Mouse (Mus musculus): ENCODE results near the gene Gm20388.

The Gm20388 gene

DNA sequence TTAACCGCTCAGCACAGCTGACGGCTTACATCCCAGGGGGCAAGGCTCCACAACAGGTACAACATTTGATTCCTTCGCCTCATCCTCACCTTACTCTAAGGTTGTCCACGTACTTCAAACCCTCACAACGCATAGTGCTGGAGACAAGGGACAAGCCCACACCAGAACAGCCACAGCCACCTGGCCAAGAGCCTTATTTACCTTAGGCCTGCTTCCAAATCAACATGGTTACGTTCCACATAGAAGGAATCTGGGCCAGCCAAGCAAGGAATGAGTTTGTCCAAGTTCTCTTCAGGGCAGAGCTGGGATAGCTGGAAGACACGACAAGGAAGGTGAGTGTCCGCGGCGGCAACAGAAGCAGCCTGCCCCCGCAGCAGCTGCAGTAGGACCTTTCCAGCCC is 1699.3 kb downstream of the Gm20388 start:
- DNase-seq (ENCODE audit: low read depth, low spot score): no peak

DNA sequence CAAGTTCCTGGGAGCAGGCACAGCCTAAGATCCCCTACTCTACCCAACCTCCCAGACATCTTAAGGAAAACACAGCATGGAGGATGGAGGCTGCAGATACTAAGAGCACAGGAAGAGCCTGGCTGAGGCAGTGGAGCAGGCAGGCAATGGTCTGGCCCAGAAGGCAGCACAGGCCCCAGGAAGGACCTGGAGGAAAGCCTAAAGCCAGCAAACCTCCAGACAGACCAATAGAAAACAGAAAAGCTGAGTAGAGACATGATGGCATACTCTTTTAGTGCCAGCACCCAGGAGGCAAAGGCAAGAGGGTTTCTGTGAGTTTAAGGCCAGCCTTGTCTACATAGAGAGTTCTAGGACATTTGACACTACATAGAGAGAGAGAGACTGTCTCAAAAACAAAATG is 1702.8 kb downstream of the Gm20388 start:
- no peak for DNase-seq (ENCODE audit: low read depth, low spot score)

DNA sequence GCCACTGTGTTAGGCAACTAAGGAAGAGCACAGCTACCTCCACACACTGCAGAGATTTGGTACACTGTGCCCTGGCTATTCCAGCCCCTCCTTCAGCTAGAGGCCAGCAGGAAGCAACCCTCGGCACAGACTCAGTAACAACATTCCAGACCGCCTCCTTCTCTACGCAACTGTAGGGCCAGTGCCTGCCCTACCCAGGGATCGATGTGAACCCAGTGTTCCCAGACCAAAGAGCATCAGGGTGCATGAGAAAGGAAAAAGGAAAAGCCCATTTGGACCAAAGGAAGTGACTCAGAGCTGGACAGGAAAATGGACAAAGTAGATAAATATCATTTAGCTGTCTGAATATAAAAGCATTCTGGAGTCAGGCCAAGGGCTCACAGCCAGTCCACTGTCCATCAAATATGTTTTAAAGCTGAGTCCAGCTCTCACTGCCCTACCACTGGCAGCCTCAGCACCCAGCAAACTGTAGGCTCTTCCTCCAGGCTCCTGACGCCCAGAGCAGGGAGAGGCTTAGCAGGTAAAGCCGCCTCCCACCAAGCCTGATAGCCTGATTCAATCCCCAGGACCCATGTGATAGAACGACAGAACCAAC is 1708.9 kb downstream of the Gm20388 start:
- no peak for DNase-seq (ENCODE audit: low read depth, low spot score)

DNA sequence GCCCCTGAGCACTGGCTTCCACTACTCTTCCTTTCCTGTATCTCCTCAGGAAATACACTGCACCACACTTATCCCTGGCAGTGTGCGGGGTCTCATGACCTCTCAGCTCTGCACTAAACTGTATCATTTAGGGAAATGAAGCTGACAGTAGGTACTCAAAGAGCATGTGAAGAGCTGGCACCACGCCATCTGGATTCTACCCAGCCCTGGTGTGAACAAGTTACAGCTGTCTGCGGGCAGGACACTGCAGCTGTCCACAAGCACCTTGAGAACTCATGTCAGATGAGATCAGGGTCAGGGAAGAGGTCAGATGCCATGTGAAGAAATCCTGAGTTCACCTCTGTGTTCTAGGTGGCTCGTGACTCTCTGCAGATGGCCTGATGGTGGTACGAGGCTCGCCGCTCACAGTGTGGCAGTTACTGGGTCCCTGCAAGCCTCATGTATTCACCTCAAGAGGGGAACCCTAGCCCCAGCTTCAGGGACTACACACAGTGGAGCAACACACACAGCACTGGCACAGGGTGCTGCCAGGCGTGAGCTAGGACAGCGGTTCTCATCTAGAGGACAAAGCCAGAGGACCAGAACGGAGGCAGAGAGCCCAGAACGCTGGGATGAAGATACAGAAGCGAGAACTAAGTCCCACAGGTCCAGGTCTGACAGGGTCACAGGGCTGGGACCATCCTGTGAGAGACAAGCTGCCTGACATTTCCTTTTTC is 1710.3 kb downstream of the Gm20388 start:
- DNase-seq (ENCODE audit: low read depth, low spot score): no peak

DNA sequence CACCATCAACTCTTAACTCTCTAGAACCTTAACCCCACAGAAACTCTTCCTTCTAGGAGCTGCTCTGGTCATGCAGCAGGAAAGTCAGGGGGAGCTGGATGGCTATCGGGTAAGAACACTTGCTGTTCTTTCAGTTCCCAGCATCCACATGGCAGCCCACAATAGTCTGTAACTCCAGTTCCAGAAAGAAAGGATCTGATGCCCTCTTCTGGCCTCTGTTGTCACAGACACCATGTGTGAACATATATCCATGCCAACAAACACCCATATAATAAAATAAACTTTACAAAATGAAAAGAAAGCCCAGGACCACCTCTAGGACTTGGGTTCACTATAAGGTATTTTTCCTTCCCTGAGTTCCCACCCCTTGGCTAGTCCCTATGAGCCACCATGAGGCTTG is 1711.2 kb downstream of the Gm20388 start:
- DNase-seq (ENCODE audit: low read depth, low spot score): no peak

DNA sequence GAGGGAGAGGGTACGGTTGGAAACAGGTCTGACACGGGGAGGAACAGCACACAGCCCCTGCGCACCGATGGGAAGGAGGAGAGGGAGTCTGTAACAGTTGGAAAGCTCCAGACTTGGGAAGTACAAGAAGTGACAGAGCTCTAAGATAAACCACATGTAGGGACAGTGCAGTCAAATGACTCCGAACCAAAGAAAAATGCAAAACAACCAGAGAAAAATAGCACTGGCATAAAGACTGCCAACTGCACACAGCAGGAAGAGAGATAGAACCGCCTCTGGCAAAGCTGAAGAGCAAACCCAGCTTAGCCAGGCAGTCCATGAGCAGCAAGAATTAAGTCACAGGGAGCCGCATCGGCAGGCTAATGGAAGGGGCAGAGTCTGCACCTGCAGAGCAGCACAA is 1712.4 kb downstream of the Gm20388 start:
- DNase-seq (ENCODE audit: low read depth, low spot score): no peak

DNA sequence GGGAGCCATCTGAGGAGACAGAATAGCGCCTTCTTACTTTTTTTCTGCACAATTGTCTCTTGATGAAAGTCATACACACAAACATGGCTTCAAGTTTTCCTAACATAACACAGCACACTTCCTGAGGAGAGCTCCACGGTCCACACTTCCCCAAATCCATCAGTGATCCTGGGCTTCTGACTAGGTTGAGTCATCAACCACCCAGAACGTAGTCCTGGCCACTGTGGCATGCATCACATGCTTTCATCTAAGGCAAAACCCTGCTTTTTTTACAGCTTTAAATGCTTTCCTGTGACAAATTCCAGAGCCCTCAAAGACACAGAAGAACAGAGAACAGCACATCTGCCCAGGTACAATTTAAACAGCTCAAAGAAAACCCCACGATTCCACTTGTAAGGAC is 1718.0 kb downstream of the Gm20388 start:
- DNase-seq (ENCODE audit: low read depth, low spot score): no peak

DNA sequence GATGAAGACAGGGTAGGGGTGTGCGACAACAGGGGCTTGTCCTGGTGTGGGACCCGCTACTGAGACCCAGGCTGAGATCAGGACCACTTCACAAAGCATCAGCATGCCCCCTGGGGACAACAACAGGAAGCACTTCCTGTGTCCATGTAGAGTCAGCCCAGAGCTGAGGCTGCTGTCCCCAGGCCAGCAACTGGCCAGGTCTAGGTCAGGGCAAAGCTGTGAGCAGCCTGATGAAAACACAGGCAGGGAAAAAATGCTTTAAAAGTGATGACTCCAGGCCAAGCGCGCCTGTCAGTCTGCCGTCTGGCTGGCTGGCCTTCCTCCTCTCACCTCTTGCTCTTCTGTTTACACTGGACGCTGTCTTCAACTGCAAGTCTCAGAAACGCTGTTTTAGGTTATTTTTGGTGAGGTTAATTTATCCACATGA is 1721.0 kb downstream of the Gm20388 start:
- no peak for DNase-seq (ENCODE audit: low read depth, low spot score)

DNA sequence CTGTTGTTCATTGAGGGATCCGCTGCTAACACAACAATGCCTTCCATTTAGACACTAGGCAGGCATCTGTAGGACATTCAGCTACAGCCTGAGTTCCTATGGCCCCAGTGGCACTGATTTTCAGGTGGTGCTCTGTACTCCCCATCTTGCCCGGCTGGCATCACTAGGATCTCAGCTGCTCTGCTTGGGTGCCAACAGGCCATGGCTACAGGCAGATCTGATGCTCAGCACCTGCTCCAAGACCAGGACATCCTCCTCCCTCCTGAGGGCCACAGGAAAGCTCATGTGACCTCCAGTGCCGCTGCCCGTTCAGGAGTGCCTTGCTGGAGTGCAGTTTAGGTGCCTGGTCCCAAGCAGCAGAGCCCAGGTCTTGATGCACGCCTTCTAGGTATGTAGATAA is 1721.8 kb downstream of the Gm20388 start:
- no peak for DNase-seq (ENCODE audit: low read depth, low spot score)

DNA sequence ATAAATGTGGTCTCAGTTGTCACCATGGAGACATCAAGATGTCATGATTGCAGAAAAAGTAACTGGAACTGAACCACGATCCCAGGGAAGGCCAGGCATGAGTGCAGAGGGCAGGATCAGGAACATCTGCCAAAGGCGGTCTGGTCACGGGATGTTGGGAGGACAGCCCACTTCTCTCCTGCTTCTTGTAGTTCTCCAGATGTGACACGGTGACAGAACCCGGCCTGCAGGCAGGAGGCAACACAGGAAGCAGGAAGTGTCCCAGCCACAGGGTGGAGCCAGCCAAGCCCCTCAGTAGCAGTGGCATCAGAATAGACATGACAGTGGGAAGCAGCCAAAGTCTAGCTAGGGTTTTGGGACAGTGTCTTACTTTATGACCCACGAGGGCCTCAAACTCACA is 1724.9 kb downstream of the Gm20388 start:
- DNase-seq (ENCODE audit: low read depth, low spot score): peak; percentile 11

DNA sequence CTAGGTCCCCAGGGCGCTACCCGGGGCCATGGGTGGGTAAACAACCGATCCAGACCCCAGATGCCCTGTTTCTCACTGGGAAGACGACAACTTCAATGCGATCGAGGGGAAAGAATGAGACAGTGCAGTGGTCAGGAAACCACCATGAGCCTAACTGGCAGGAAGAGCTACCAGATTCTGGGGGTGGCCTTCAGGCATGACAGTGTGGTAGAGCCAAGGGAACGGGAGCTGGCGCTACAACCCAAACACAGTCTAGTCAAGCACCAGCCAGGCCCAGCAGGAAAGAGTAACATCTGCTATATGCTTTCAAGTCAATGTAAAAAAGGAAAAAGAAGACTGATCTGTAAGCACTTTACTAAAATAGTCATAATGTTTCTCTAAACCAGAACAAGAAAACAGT is 1725.5 kb downstream of the Gm20388 start:
- no peak for DNase-seq (ENCODE audit: low read depth, low spot score)

DNA sequence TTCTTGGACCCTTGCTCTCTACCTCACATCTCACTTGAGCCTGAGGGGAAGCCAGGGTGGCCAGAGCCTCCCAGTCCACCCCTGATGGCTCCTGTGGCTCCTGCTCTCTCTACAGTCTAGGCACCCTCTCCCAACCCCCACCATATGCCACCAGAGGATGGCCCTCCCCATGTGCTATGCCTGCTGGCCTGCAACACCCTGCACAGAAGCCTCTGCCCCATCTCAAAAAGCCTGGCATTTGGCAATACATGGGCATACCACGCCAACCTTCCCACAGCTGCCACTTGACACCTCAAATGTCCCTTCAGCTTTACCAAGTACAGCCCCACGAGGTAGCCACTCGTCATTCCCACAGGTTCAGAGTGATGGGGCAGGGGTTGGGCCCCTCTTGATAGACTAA is 1732.2 kb downstream of the Gm20388 start:
- no peak for DNase-seq (ENCODE audit: low read depth, low spot score)

DNA sequence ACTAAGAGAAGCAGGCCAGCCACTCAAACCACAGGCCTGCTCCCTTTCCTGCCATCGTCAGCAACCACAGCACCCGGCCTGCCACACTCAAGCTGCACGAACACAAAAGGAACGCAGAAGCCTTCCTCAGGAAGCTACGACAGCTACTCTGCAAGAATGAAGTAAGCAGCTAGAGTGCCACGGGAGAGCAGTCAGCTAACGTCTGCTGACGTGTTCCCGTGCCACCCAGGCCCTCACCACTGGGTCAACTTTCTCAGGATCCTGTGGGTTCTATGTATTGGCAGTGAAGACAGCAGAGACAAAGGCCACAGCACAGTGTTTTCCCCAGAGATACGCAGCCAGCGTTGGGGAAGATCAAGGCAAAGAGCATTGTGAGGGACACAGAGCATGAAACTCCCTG is 1732.7 kb downstream of the Gm20388 start:
- DNase-seq (ENCODE audit: low read depth, low spot score): peak; percentile 36

DNA sequence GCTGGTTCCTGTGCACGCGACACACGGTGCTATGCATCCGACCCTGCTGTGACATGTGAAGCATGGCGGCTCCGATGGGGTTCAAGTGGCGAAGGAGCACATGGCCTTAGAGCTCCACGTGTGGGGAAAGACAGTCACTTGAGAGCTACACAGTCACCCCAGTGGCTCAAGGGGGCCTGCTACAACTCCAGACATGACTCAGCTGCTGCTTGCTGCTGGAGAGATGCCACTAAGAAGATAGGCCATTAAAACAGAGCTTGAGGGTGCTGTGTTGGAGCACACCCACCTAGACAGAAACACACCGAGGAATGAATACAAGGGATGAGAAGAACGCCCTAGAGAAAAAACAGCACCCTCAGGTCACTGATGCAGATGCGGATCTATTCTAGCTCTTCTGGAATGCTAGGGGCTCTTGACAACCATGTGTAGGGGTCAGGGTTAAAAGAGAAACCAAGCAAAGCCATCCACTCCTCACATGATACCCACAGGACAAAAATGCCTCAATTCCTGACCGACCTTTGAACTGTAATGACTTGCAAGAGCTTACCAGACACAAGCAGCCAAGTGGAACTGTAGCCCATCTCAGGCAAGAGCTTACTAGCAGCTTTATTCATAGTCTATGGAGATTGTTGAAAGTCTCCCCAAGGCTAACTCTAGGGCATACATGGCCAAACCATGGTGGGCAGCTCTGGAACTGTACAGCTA is 1737.0 kb downstream of the Gm20388 start:
- DNase-seq (ENCODE audit: low read depth, low spot score): no peak

DNA sequence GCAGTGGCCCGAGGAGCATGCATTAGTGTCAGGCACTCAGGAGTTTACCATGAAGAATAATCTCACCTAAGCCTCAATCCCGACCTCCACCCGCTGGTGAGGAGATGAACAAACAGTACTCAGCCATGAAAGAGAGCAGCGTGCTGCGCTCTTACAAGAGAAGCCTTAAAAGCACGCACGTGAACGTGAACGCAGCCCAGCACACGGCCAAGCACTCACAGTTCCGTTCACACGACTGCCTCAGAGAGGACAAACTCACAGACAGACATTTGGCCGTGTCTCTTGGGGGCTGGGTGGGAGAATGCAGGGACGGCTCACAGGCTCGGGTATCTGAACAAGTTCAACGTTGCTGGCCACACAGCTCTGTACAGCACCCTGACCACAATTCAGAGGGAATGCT is 1737.8 kb downstream of the Gm20388 start:
- no peak for DNase-seq (ENCODE audit: low read depth, low spot score)

DNA sequence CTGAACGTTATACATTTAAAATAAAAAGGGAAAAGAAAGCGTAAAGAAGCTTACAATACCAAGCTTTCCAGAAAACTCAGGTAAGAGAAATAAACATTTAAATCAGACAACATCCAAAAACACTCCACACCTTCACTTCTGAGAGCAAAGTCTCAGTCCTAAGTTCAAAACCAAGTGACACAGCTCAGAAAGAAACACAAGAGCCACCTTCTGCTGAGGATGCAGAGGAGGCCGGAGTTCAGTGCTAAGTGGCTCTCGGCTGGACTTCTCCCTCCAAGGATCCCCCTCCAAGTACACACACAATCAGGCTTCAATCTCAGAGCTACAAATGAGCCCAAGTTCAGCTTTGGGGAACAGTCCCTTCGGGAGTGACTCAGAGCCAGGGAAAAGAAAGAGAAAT is 1738.8 kb downstream of the Gm20388 start:
- no peak for DNase-seq (ENCODE audit: low read depth, low spot score)

DNA sequence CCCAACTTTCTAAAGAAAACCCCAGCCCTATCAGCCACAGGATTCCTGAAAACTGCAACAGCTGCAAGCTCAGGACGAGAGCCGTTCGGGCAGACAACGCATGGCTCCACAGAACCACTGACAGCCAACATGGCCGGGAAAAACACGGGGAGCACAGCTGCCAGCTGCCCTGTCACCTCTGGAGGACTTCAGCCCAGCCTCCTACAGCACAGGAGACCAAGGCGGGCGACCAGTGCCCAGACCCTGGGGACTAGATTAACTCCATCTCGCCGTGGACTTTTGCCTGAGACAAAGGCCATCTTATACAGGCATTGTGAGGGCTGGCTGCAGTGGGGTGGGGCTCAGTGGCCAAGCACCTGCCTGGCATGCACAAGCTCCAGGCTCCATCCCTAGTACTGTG is 1739.3 kb downstream of the Gm20388 start:
- no peak for DNase-seq (ENCODE audit: low read depth, low spot score)

DNA sequence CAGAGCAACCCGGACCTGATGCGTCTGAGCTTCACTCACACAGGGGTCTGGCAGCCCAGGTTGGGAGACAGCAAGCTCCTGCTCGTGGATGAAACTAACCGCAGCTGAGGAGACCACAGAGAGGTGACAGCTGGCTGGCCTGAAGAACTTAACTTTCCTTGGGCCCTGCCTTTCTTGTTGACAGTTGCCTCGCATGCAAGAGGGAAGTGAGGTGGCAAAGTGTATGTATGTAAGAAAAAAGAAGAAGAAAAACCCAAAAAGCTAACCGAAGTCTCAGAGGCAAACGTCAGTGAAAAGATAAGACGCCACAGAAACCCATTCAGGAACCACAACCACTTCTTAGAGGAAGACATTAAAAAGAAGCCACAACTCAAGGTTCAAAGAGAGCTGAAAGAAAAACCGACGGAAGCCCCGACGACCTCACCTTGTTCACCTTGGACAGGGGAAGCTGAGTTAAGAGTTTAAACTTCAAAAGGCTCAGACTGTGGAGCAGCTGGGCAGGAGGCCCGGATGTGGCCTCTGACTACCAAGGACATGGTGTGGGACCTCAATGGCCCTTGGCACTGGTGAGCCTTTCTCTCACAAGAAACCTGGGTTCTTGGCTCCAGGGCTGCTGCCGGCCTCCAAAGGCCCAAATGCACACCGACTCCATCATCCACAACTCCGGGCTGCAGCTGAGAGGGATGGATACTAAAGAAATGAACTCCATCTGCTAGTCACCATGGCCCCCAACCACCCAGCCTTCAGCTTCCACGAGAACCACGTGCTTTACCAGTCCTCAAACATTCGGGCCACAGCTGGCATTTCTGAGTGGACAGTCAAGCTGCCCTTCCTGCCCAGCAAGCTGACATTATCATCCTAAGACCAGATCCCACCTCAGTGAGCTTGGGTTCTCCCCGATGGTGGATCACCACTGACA is 1740.0 kb downstream of the Gm20388 start:
- peak; percentile 52 for DNase-seq (ENCODE audit: low read depth, low spot score)

DNA sequence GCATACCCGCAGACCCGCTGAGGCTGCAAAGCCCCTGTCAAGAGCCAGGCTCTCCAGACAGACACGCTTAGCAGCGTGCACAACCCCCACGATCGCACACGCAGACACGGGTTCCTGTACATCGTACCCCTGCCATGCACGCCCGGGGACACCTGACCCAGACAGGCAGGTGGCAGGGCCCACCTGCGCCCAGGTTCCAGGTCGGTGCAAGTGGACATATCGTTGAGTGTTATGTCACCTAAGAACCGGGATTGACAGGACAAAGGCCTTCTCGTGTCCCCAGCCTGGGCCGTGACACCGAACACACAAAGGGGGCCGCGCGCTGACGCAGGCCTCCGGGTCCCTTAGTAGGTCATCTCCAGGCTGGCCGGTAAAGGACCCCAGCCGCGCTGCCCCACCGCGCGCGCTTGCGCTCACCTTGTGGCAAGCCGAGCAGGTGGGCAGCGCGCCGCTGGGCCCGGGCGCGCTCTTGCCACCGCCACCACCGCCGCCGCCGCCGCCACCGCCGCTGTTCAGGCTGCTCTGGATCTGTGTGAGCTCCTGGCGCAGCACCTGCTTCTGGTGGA is 1740.8 kb downstream of the Gm20388 start:
- DNase-seq (ENCODE audit: low read depth, low spot score): no peak

DNA sequence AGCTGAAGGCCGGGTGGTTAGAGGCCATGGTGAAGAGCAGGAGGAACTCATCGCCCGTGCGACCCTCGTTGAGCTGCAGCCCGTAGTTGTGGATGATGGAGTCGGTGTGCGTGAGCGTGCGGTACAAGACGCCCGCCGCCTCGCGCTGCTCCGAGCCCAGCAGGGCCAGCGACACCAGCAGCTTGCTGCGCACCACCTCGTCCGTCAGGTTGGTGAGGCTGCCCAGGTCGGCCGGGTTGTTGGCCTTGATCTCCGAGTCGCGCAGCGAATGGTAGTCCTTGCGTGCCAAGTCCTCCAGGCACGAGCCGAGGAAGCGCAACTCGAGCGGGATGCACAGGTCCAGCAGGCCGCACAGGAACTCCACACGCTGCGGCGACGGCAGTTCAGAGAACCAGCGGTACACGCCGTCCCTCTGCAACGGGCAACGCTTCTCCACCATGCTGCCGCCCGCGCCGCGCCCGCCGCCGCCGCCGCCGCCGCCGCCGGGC is 1741.3 kb downstream of the Gm20388 start:
- DNase-seq (ENCODE audit: low read depth, low spot score): no peak

DNA sequence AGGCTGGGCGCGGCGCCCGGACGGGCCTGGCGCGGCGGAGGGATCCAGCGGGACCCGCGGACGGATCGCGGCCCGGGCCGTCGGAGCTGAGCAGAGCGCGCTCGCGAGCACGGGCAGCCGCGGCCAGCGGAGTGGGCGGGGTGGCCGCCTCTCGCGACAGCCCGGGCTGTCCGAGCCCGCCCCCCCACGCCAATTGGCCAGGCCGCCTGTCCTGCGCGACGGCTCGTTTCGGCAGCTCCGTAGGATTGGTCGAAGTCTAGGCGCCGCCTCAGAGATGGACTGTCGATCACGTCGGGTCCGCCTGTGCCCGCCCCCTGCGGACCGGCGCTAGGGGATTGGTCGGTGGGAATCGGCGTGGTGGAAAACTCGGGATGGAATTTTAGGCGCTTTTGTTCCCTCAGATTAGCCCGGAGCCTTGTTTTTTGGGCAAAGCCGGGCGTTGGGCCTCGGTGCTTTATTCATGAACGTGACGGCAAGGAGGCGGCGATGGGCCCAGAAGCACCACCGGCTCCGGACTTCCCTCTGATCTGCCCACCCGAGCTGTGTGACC is 1742.2 kb downstream of the Gm20388 start, which contains the start of gene Zcchc14:
Gene Zcchc14, minus strand, starts transcription at position 128 of the 550 bp plus-strand sequence.
- peak; percentile 7 for DNase-seq (ENCODE audit: low read depth, low spot score)

Measured in CD4-positive helper T cell, adult 2 months (primary cell).